Mouse (Mus musculus) thymus, postnatal 25 days (tissue): ENCODE data around the gene Tob1.

Source experiments
- DNase-seq: peaks from one replicate; pipeline ENCODE4 v3.0.0; 2022

Gene Tob1

DNA sequence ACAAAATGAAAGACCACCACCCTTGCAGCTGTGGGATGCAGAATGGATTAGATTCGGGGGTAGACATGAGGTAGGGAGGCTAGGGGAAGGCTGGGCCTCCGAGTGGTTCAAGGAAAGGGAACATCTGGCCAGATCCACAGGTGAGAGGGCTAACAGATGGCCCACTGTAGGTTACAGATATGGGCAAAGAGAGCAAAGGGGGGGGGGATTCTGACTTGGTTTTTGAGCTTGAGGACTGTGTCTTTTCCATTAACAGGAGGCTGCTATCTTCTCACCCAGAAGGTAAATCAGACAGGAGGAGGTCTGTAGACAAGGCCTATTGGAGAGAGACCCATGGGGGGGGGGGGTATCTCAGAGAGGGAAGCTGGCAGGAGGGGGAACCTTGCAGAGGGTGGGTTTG lies 11.5 kb upstream of the Tob1 start:
- DNase-seq: no peak

DNA sequence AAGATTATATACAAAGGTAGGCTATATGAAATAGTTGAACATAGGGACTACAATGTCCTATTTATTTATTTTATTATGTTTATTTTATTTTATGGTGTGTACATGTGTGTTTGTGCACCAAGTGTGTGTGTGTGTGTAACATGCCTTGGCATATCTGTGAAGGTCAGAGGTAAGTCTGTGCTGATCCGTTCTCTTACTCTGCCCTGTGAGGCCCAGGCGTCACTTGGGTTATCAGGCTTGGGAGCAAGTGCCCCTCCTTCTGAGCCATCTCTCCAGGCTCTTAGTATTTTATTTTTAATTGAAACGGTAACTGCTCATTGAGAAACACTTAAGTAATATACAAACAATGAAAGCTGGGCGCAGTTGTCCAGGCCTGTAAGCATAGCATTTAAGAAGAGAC lies 10.8 kb upstream of the Tob1 start:
- no peak for DNase-seq

- no peak for DNase-seq
Observed at GRCm38 (mm10) chr11:94202106-94202505, 9.1 kb upstream of the Tob1 start.

DNA sequence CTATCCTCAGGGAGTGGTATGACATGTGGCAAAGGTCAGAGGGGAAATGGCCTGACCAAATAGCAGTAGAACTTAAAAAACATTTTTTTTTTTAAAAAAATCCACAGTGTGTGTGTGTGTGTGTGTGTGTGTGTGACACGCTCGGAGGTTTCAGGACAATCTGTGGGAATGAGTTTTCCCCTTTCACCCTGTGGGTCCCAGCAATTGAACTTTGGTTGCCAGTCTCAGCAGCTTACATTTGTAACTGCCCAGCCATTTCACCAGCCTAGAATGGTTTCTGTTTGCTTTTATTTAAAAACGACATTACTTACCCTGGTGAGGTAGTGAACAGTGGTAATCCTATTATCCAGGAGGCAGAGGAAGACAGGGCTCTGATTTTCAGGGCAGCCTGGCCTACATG lies 8.2 kb upstream of the Tob1 start:
- DNase-seq: no peak

GRCm38 (mm10) chr11:94206398-94207114 lies 4.7 kb upstream of the Tob1 start:
- DNase-seq: no peak

DNA sequence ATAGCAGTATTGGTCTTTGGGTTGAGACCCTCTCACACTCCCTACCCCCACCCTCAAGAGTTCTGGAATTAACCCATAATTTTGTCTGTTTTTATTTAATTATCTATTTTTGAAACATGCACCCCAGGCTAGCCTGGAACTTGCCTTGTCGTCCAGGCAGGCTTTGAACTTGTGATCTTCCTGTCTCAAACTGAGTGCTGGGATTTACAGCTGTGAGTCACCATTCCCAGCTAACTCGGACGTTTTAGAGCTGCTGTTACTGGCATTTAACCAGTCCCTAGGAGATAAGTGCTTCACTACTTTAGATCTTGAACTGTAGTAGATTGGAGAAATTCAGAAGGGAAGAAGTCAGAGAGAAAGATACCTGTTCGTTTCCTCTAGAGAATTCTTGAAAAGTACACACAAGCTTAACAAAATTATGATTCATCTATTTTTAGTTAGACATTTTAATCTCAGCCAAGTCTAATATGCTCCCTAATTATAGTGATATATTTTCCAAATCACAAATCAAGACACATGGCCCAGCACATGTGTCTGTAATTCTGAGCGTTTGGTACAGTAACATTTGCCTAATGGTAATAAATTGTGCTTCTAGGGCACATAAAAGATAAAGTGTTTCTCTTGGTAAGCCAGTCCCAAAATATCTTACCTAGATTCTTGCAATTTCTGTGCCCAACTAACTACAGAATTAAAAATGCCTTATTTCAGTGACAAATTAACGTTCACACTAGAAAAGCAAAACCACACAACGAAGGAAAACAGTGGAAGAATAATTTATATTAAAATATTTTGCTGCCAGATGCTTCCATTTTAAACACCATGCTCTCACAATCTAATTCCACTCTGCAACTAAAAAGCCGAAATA lies 2.2 kb upstream of the Tob1 start:
- no peak for DNase-seq

DNA sequence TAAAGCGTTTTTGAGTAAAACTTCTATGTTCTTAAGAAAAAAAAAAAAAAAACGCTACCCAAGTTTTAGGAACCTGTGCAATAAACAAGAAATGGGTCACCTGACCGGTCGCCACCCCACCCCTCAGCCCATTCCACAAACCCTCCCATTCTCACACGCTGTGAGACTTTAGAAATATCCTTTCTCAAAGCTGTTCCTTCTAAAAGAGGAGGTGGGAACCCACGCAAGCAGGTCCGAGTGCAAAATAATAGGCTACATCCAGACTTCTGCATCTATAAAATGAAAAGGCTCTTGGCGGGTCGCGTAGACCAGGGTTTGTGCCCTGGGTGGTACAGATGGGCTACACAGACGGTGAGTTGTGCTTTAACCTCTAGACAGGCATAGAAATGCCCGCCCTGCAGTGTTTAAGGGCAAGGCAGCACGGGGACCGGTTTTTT lies 1.5 kb upstream of the Tob1 start:
- no peak for DNase-seq

GRCm38 (mm10) chr11:94210191-94211086 lies 815 bp upstream of the Tob1 start:
- peak; percentile 88 for DNase-seq

- DNase-seq: no peak
Observed at GRCm38 (mm10) chr11:94211651-94212488, 616 bp downstream of the Tob1 start.

DNA sequence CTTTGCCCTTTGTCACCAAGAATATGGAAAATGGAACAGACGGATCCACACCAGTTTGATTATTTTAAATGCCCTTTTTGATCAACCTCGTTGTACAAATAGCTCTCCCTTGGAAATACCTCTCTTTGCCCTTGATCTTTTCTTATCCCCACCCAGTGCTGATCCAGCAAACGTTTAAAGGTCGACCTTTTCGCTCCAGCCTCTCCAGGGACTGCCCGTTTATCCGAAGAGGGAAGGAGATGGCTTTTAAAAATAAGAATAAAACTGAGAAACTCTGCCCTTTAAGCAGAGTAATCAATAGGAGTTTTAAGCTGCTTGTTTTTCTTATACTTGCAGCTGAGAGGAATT lies 1.2 kb downstream of the Tob1 start:
- DNase-seq: no peak

DNA sequence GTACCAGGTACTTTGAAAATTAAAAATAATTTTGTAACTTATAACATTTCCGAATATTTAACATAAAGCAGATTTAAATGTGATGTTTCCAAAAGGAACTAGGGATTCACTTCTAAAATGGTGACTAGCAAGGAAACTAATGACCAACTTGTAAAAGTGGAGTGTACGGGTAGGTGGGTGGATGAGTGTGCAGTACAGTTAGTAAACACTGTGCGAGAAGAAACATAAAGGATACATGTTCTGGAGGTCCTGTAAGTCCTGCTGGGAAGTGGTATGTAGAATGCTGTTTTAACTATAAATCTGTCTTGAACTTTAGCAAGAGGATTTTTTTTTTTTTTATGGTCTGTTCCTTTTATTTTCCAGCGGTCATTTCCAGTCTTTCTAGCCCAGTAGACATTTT lies 1.7 kb downstream of the Tob1 start:
- DNase-seq: no peak

GRCm38 (mm10) chr11:94213735-94214594 lies 2.7 kb downstream of the Tob1 start:
- DNase-seq: no peak

- DNase-seq: no peak
Observed at GRCm38 (mm10) chr11:94215581-94215980, 4.3 kb downstream of the Tob1 start.

DNA sequence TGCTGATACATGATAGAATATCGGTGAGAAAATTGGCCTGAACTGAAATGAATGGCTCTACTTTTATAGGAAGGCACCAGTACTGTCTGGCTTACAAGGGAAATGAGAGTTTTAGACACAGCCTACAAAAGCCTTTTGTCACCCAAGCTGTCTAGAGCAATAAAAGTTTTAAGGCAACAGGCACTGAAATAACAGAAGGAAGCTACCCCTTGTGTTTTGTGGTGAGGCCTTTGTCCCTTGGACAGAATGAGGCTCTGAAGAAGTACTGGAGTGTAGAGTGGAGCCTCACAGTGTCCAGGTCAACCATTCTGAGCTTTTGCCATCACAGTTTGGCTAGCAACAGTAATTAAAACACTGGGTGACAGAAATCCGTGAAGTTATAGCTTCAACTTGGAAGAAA lies 5.0 kb downstream of the Tob1 start:
- no peak for DNase-seq

- DNase-seq: no peak
Observed at GRCm38 (mm10) chr11:94221257-94221656, 10.0 kb downstream of the Tob1 start.

DNA sequence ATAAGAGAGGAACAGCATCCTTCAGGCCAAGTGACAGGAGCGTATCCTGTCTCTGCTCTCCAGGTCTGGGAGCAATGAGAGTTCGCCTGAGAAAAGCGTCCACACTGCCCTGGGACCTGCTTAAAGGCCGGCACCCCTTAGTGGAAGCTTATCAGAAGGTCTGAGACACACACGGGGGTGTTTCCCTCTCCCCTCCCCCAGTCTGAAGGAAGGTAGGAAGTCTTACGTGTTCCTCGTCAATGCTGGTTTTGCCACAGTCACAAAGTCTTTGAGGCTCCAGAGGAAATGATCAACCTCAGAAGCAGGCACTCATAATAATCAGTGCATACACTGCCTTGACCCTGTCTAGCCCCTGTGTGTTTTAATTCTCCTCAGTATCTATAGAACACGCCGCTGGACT lies 12.3 kb downstream of the Tob1 start:
- DNase-seq: no peak

GRCm38 (mm10) chr11:94225985-94226384 lies 14.7 kb downstream of the Tob1 start:
- peak; percentile 33 for DNase-seq

- DNase-seq: no peak
Observed at GRCm38 (mm10) chr11:94228416-94228815, 17.2 kb downstream of the Tob1 start.

- no peak for DNase-seq
Observed at GRCm38 (mm10) chr11:94229207-94229960, 18.1 kb downstream of the Tob1 start.

- no peak for DNase-seq
Observed at GRCm38 (mm10) chr11:94230244-94230643, 19.0 kb downstream of the Tob1 start.
